Mouse (Mus musculus) lung, adult 2 months (tissue): ENCODE results near the gene Ddost.

Experiments
- CTCF ChIP-seq: fragments of 200-500 bp; IDR thresholded peaks from 2 replicates; pipeline ENCODE4 v1.5.1; 2011; ENCODE audit warnings: mild to moderate bottlenecking, low read length, control low read depth; ENCODE audit not compliant: insufficient read depth
- POLR2A ChIP-seq: fragments of 200-500 bp; IDR thresholded peaks from 2 replicates; pipeline ENCODE4 v1.6.1; 2011; ENCODE audit warnings: low read depth, mild to moderate bottlenecking, control low read depth, low read length, borderline replicate concordance; ENCODE audit errors: extremely low read depth

DNA sequence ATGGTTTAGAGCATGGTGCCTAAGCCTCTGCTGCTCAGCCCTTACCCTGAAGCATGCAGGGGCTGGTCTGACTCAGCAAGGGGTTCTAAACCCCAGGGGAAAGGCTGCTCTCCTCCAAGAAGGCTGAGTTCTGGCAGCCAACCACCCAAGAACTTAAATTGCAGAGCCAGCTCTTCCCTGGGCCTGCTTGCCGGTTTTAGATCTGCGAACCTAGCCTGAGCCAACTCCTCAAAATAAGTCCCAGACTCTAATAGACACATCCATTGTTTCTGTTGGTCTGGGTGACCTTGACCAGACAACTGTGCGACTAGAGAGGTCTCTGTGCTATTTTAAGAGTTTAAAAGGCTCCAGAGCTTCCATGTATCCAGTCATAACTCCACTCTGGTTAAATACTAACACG, 19.2 kb downstream of the Ddost start:
- TF ChIP-seq CTCF: no peak
- no peak for TF ChIP-seq POLR2A
